Mouse (Mus musculus) CH12.LX (cell line): Measurements from ENCODE around the gene Tmem54. TPM values are rescaled to one million over a fixed set of nuclear protein-coding genes. Genes with fewer than 3 reads are reported as not detected.

Experiments used
- DNase-seq: peaks from one replicate; pipeline ENCODE4 v3.0.0-alpha.2; 2013; ENCODE audit errors: extremely low read depth
- H3K27ac ChIP-seq: 2 replicates; pipeline ENCODE4 v1.5.1; 2012; ENCODE audit warnings: low read depth, mild to moderate bottlenecking, control low read depth, moderate library complexity; ENCODE audit not compliant: insufficient read depth
- H3K27me3 ChIP-seq: replicated peaks from 2 replicates; pipeline ENCODE3; 2012; ENCODE audit warnings: inconsistent platforms
- H3K36me3 ChIP-seq, 2 experiments: replicated peaks in 1 of 2; 2 replicates each; pipeline versions ENCODE3 to v1.6.1; 2012; ENCODE audit warnings: inconsistent platforms in 1 of 2, low read length in 1 of 2, mild to moderate bottlenecking in 1 of 2, mixed read lengths in 1 of 2, moderate library complexity in 1 of 2; ENCODE audit not compliant: control insufficient read depth in 1 of 2, insufficient read depth in 1 of 2
- H3K4me1 ChIP-seq, 2 experiments: 2 replicates each; pipeline ENCODE4 v1.6.1; 2012; ENCODE audit warnings: inconsistent platforms in 1 of 2, moderate library complexity in 1 of 2; ENCODE audit not compliant: insufficient read depth in 2 of 2, control insufficient read depth in 1 of 2
- H3K4me2 ChIP-seq: 2 replicates; pipeline ENCODE4 v1.6.1; 2012; ENCODE audit warnings: low read depth, mild to moderate bottlenecking, control low read depth; ENCODE audit not compliant: poor library complexity, insufficient read depth, severe bottlenecking
- H3K4me3 ChIP-seq, 3 experiments: fragments of 150-350 bp in 1 of 3; sonication (generic) in 1 of 3; replicated peaks in 1 of 3; 2 replicates each; pipeline versions ENCODE3 to v1.5.1; 2011 to 2012; ENCODE audit warnings: low read depth in 2 of 3, low read length in 2 of 3, mild to moderate bottlenecking in 2 of 3, moderate library complexity in 2 of 3, control low read depth in 1 of 3, improper control_type of control experiment in 1 of 3, inconsistent platforms in 1 of 3, mixed read lengths in 1 of 3; ENCODE audit not compliant: poor library complexity in 1 of 3
- H3K79me2 ChIP-seq: replicated peaks from 2 replicates; pipeline ENCODE4 v1.6.1; 2012; ENCODE audit warnings: mild to moderate bottlenecking, moderate library complexity; ENCODE audit not compliant: control insufficient read depth, poor library complexity, insufficient read depth, severe bottlenecking; ENCODE audit errors: extremely low read depth
- H3K9ac ChIP-seq: 2 replicates; pipeline ENCODE4 v1.6.1; 2012; ENCODE audit warnings: low read depth, mild to moderate bottlenecking, control low read depth, moderate library complexity; ENCODE audit not compliant: insufficient read depth
- H3K9me3 ChIP-seq: replicated peaks from 2 replicates; pipeline ENCODE3; 2012; ENCODE audit warnings: low read length, inconsistent platforms, mixed read lengths
- CHD2 ChIP-seq: IDR thresholded peaks from 2 replicates; pipeline ENCODE4 v1.6.1; 2011; ENCODE audit warnings: low read length, improper control_type of control experiment
- CTCF ChIP-seq, 2 experiments: IDR thresholded peaks in 1 of 2; conservative IDR thresholded peaks in 1 of 2; 2 replicates each; pipeline ENCODE4 v1.5.1; 2011 to 2012; ENCODE audit warnings: low read depth in 2 of 2, low read length in 2 of 2, improper control_type of control experiment in 1 of 2, inconsistent platforms in 1 of 2, mild to moderate bottlenecking in 1 of 2, moderate library complexity in 1 of 2
- ELF1 ChIP-seq: IDR thresholded peaks from 2 replicates; pipeline ENCODE4 v1.6.1; 2014; ENCODE audit warnings: low read depth, mild to moderate bottlenecking, inconsistent platforms, low read length, improper control_type of control experiment
- EP300 ChIP-seq: IDR thresholded peaks from 2 replicates; pipeline ENCODE4 v1.6.1; 2011; ENCODE audit warnings: low read length, improper control_type of control experiment
- IRF4 ChIP-seq: IDR thresholded peaks from 2 replicates; pipeline ENCODE4 v1.6.1; 2014; ENCODE audit warnings: low read depth, mild to moderate bottlenecking, inconsistent platforms, low read length, improper control_type of control experiment
- JUND ChIP-seq: conservative IDR thresholded peaks from 2 replicates; pipeline ENCODE4 v1.6.1; 2011; ENCODE audit warnings: low read depth, low read length, improper control_type of control experiment
- MXI1 ChIP-seq: IDR thresholded peaks from 2 replicates; pipeline ENCODE4 v1.6.1; 2011; ENCODE audit warnings: mild to moderate bottlenecking, low read depth, low read length, improper control_type of control experiment
- MYC ChIP-seq: IDR thresholded peaks from 2 replicates; pipeline ENCODE4 v1.6.1; 2011; ENCODE audit warnings: low read depth, mild to moderate bottlenecking, improper control_type of control experiment, low read length
- PAX5 ChIP-seq: IDR thresholded peaks from 2 replicates; pipeline ENCODE4 v1.6.1; 2012; ENCODE audit warnings: low read length, inconsistent platforms, mixed read lengths
- POLR2AphosphoS2 ChIP-seq: IDR thresholded peaks from 2 replicates; pipeline ENCODE4 v1.6.1; 2011; ENCODE audit warnings: low read depth, low read length, improper control_type of control experiment
- RAD21 ChIP-seq: IDR thresholded peaks from 2 replicates; pipeline ENCODE4 v1.6.1; 2011; ENCODE audit warnings: low read depth, mild to moderate bottlenecking, low read length, improper control_type of control experiment, moderate library complexity
- USF2 ChIP-seq: conservative IDR thresholded peaks from 2 replicates; pipeline ENCODE4 v1.6.1; 2011; ENCODE audit warnings: low read depth, low read length, improper control_type of control experiment
- ZMIZ1 ChIP-seq: IDR thresholded peaks from 2 replicates; pipeline ENCODE4 v1.6.1; 2012; ENCODE audit warnings: low read depth, mild to moderate bottlenecking, inconsistent platforms, low read length, improper control_type of control experiment
- dilution Hi-C: fragments of 300-500 bp; cut with MboI; formaldehyde crosslinking; loops from 2 replicates; pipeline ENCODE4 v1.14.3; 2020; ENCODE audit warnings: low sequenced_read_pairs; ENCODE audit not compliant: extremely low pct_unique_long_range_greater_than_20kb, extremely low pct_ligation_motif_present
- in situ Hi-C: fragments of 300-500 bp; cut with MboI; formaldehyde crosslinking; loops from 3 replicates; pipeline ENCODE4 v1.14.3; 2019; ENCODE audit warnings: low sequenced_read_pairs, low pct_ligation_motif_present, low pct_unique_long_range_greater_than_20kb, mixed read lengths
- polyA plus RNA-seq: library from polyadenylated mRNA; unstranded; fragments of >175 nt; gene quantifications from 2 replicates; pipeline ENCODE4 v1.2.1, GENCODE M21; 2012; ENCODE audit warnings: low read depth; ENCODE audit not compliant: insufficient read length
- total RNA-seq, 2 experiments: library from RNA; depleted of rRNA; stranded (reverse); fragments of 300-350 nt in 1 of 2; fragments of >200 nt in 1 of 2; gene quantifications; 2 replicates each; pipeline ENCODE4 v1.2.3; 2012 to 2014

Gene Tmem54
- total and polyA plus RNA-seq, 3 experiments: not detected

- dilution Hi-C loops (no loop called here), in situ Hi-C loops (no loop called here)
- peaks cover 31 to 78% of the 10 kb centered on the region in 2 experiments for H3K36me3 ChIP-seq
- no peaks in the 10 kb centered on the region for H3K9me3 ChIP-seq
- H3K27me3 ChIP-seq: no peaks in the 10 kb centered on the region
- H3K4me3 ChIP-seq: no peak overlapping the region
- H3K4me2 ChIP-seq: no peak overlapping the region
- no peak overlapping the region for H3K27ac ChIP-seq
- TF ChIP-seq ELF1 (no peak), PAX5 (no peak), CHD2 (no peak), RAD21 (no peak), MXI1 (no peak), EP300 (no peak), JUND (no peak)
- no peak for DNase-seq
- no peak overlapping the region for H3K9ac ChIP-seq
- H3K4me1 ChIP-seq: no peaks in the 10 kb centered on the region
- no peaks in the 10 kb centered on the region for H3K79me2 ChIP-seq
These were observed 53.2 kb downstream of the Tmem54 start for GRCm38 (mm10) chr4:129158549-129158948.

- Histone ChIP-seq H3K27ac (no peak overlapping the region), H3K4me2 (no peak overlapping the region), H3K27me3 (no peaks in the 10 kb centered on the region), H3K79me2 (no peaks in the 10 kb centered on the region), H3K4me3 (no peak overlapping the region), H3K9me3 (no peaks in the 10 kb centered on the region), H3K4me1 (no peaks in the 10 kb centered on the region), H3K36me3 (peaks cover 18 to 70% of the 10 kb centered on the region in 2 experiments), H3K9ac (no peak overlapping the region)
- no peak for DNase-seq
- no peak for TF ChIP-seq IRF4
- no peak for TF ChIP-seq ZMIZ1
- TF ChIP-seq USF2: no peak
- no peak for TF ChIP-seq CTCF (conservative IDR thresholded peaks at IDR 0.05 in 1 of 2, IDR thresholded peaks at IDR 0.05 in 1 of 2; ENCODE audit: low read depth in 2 of 2, low read length in 2 of 2)
- no peak for TF ChIP-seq PAX5
- TF ChIP-seq MYC: no peak
- TF ChIP-seq POLR2AphosphoS2: no peak
- dilution Hi-C loops (no loop called here), in situ Hi-C loops (no loop called here)
These were observed 55.7 kb downstream of the Tmem54 start for GRCm38 (mm10) chr4:129161076-129161475.

Other genes starting within 250 kb of the Tmem54 start
- 0.98 and 1.1 TPM in 2 replicates for gene Trim62, start 222.0 kb upstream of the Tmem54 start, total RNA-seq (2012; rRNA removed)
- gene Trim62, start 222.0 kb upstream of the Tmem54 start, total RNA-seq (2014; rRNA removed): 0.40 and 0.46 TPM in 2 replicates
- 1.8 and 2.7 TPM in 2 replicates for gene Trim62, start 222.0 kb upstream of the Tmem54 start, polyA plus RNA-seq
- 0.63 and 1.7 TPM in 2 replicates for gene Azin2, start 143.1 kb upstream of the Tmem54 start, total RNA-seq (2012; rRNA removed)
- gene Azin2, start 143.1 kb upstream of the Tmem54 start, total RNA-seq (2014; rRNA removed): 0.58 and 0.91 TPM in 2 replicates
- gene Azin2, start 143.1 kb upstream of the Tmem54 start, polyA plus RNA-seq: 2.1 and 2.4 TPM in 2 replicates
- gene Ak2, start 113.6 kb upstream of the Tmem54 start, total RNA-seq (2012; rRNA removed): 269 and 278 TPM in 2 replicates
- 280 and 293 TPM in 2 replicates for gene Ak2, start 113.6 kb upstream of the Tmem54 start, total RNA-seq (2014; rRNA removed)
- gene Ak2, start 113.6 kb upstream of the Tmem54 start, polyA plus RNA-seq: 343 and 363 TPM in 2 replicates
- gene Rnf19b, start 47.3 kb upstream of the Tmem54 start, total RNA-seq (2012; rRNA removed): 65.3 and 75.3 TPM in 2 replicates
- gene Rnf19b, start 47.3 kb upstream of the Tmem54 start, total RNA-seq (2014; rRNA removed): 104 and 111 TPM in 2 replicates
- gene Rnf19b, start 47.3 kb upstream of the Tmem54 start, polyA plus RNA-seq: 98.3 and 102 TPM in 2 replicates
- 28.5 and 31.6 TPM in 2 replicates for gene Hpca, start 16.5 kb downstream of the Tmem54 start, total RNA-seq (2012; rRNA removed)
- gene Hpca, start 16.5 kb downstream of the Tmem54 start, total RNA-seq (2014; rRNA removed): 1.0 and 1.3 TPM in 2 replicates
- 2.9 and 3.6 TPM in 2 replicates for gene Hpca, start 16.5 kb downstream of the Tmem54 start, polyA plus RNA-seq
- 0.17 and 0.21 TPM in 2 replicates for gene Fndc5, start 31.5 kb downstream of the Tmem54 start, total RNA-seq (2012; rRNA removed)
- 0.08 TPM in 1 of 2 replicates, not detected in the other for gene Fndc5, start 31.5 kb downstream of the Tmem54 start, total RNA-seq (2014; rRNA removed)
- gene Fndc5, start 31.5 kb downstream of the Tmem54 start, polyA plus RNA-seq: 0.26 and 0.33 TPM in 2 replicates
- 22.5 and 23.1 TPM in 2 replicates for gene S100pbp, start 84.2 kb downstream of the Tmem54 start, total RNA-seq (2012; rRNA removed)
- 43.6 and 44.7 TPM in 2 replicates for gene S100pbp, start 84.2 kb downstream of the Tmem54 start, total RNA-seq (2014; rRNA removed)
- gene S100pbp, start 84.2 kb downstream of the Tmem54 start, polyA plus RNA-seq: 35.8 and 43.6 TPM in 2 replicates
- 128 and 180 TPM in 2 replicates for gene Yars, start 84.2 kb downstream of the Tmem54 start, total RNA-seq (2012; rRNA removed)
- gene Yars, start 84.2 kb downstream of the Tmem54 start, total RNA-seq (2014; rRNA removed): 96.1 and 96.3 TPM in 2 replicates
- gene Yars, start 84.2 kb downstream of the Tmem54 start, polyA plus RNA-seq: 207 and 220 TPM in 2 replicates
- 0.29 and 0.38 TPM in 2 replicates for gene C77080, start 155.9 kb downstream of the Tmem54 start, total RNA-seq (2012; rRNA removed)
- gene C77080, start 155.9 kb downstream of the Tmem54 start, total RNA-seq (2014; rRNA removed): not detected in 2 replicates
- 0.68 and 1.1 TPM in 2 replicates for gene C77080, start 155.9 kb downstream of the Tmem54 start, polyA plus RNA-seq
- gene Sync, start 182.1 kb downstream of the Tmem54 start, total RNA-seq (2012; rRNA removed): 0.04 TPM in 1 of 2 replicates, not detected in the other
- gene Sync, start 182.1 kb downstream of the Tmem54 start, total RNA-seq (2014; rRNA removed): not detected in 2 replicates
- 0.14 and 0.16 TPM in 2 replicates for gene Sync, start 182.1 kb downstream of the Tmem54 start, polyA plus RNA-seq
- 41.4 and 44.1 TPM in 2 replicates for gene Rbbp4, start 229.8 kb downstream of the Tmem54 start, total RNA-seq (2012; rRNA removed)
- 73.3 and 76.9 TPM in 2 replicates for gene Rbbp4, start 229.8 kb downstream of the Tmem54 start, total RNA-seq (2014; rRNA removed)
- gene Rbbp4, start 229.8 kb downstream of the Tmem54 start, polyA plus RNA-seq: 179 and 219 TPM in 2 replicates
- gene Zbtb8os, start 230.1 kb downstream of the Tmem54 start, total RNA-seq (2012; rRNA removed): 93.7 and 104 TPM in 2 replicates
- gene Zbtb8os, start 230.1 kb downstream of the Tmem54 start, total RNA-seq (2014; rRNA removed): 124 and 134 TPM in 2 replicates
- 135 and 157 TPM in 2 replicates for gene Zbtb8os, start 230.1 kb downstream of the Tmem54 start, polyA plus RNA-seq